Mouse (Mus musculus) E14TG2a.4 (cell line): ENCODE data around the gene Elane.

Experiments used
- H3K27me3 ChIP-seq: 2 replicates; pipeline ENCODE4 v1.6.1; 2014; ENCODE audit warnings: low read length, control low read depth; ENCODE audit not compliant: insufficient read depth
- H3K36me3 ChIP-seq: 2 replicates; pipeline ENCODE4 v1.6.1; 2014; ENCODE audit warnings: low read length, control low read depth; ENCODE audit not compliant: insufficient read depth
- H3K4me1 ChIP-seq: replicated peaks from 2 replicates; pipeline ENCODE4 v1.6.1; 2014; ENCODE audit warnings: low read depth, low read length, control low read depth
- H3K4me3 ChIP-seq: replicated peaks from 2 replicates; pipeline ENCODE4 v1.5.1; 2014; ENCODE audit warnings: mild to moderate bottlenecking, low read length
- H3K9me3 ChIP-seq: 2 replicates; pipeline ENCODE4 v1.6.1; 2014; ENCODE audit warnings: low read length, control low read depth
- CTCF ChIP-seq: conservative IDR thresholded peaks from 2 replicates; pipeline ENCODE4 v1.5.1; 2014; ENCODE audit warnings: low read length
- NANOG ChIP-seq: IDR thresholded peaks from 2 replicates; pipeline ENCODE4 v1.6.1; 2014; ENCODE audit warnings: borderline replicate concordance, low read length, mixed read lengths
- POU5F1 ChIP-seq: IDR thresholded peaks from 2 replicates; pipeline ENCODE4 v1.6.1; 2014; ENCODE audit warnings: low read length, borderline replicate concordance

Elane gene

GRCm38 (mm10) chr10:79897316-79898245, 11.5 kb downstream of the Elane start:
- Histone ChIP-seq H3K36me3 (peaks cover 57% of the 10 kb centered on the region), H3K4me3 (no peak overlapping the region), H3K9me3 (no peaks in the 10 kb centered on the region), H3K4me1 (peaks cover 66% of the 10 kb centered on the region), H3K27me3 (no peaks in the 10 kb centered on the region)
- no peak for TF ChIP-seq POU5F1
- TF ChIP-seq CTCF, result no peak
- no peak for TF ChIP-seq NANOG

GRCm38 (mm10) chr10:79900951-79901410, 14.9 kb downstream of the Elane start:
- TF ChIP-seq NANOG (no peak), CTCF (no peak), POU5F1 (no peak)
- Histone ChIP-seq H3K27me3 (no peaks in the 10 kb centered on the region), H3K36me3 (peaks cover 66% of the 10 kb centered on the region), H3K4me3 (no peak overlapping the region), H3K4me1 (peaks cover 59% of the 10 kb centered on the region), H3K9me3 (no peaks in the 10 kb centered on the region)

- H3K4me1 ChIP-seq, result peaks cover 44% of the 10 kb centered on the region
- H3K9me3 ChIP-seq, result no peaks in the 10 kb centered on the region
- peaks cover 60% of the 10 kb centered on the region for H3K36me3 ChIP-seq
- H3K27me3 ChIP-seq, result no peaks in the 10 kb centered on the region
- TF ChIP-seq CTCF, result no peak
- no peak for TF ChIP-seq NANOG
- no peak for TF ChIP-seq POU5F1
- H3K4me3 ChIP-seq, result no peak overlapping the region
These were observed 20.7 kb downstream of the Elane start for GRCm38 (mm10) chr10:79906712-79907111.

- TF ChIP-seq CTCF, result no peak
- TF ChIP-seq POU5F1, result no peak
- TF ChIP-seq NANOG, result no peak
- Histone ChIP-seq H3K27me3 (no peaks in the 10 kb centered on the region), H3K4me1 (peaks cover 46% of the 10 kb centered on the region), H3K4me3 (peak overlapping the region; percentile 94; the same call in 1 of the 2 replicates), H3K9me3 (no peaks in the 10 kb centered on the region), H3K36me3 (peaks cover 57% of the 10 kb centered on the region)
These were observed 21.4 kb downstream of the Elane start for GRCm38 (mm10) chr10:79907415-79907814.

GRCm38 (mm10) chr10:79908167-79909091, 22.4 kb downstream of the Elane start, which contains the start of gene Med16:
Med16 (minus strand) TSS chr10:79908923.
- Histone ChIP-seq H3K4me1 (peaks cover 42% of the 10 kb centered on the region), H3K4me3 (peak within 1 kb of the TSS; percentile 94), H3K9me3 (no peaks in the 10 kb centered on the region), H3K36me3 (peaks cover 48% of the 10 kb centered on the region), H3K27me3 (no peaks in the 10 kb centered on the region)
- TF ChIP-seq NANOG (no peak), CTCF (no peak), POU5F1 (no peak)

- Histone ChIP-seq H3K9me3 (no peaks in the 10 kb centered on the region), H3K27me3 (no peaks in the 10 kb centered on the region), H3K36me3 (peaks cover 42% of the 10 kb centered on the region), H3K4me3 (peak overlapping the region; percentile 94), H3K4me1 (peaks cover 42% of the 10 kb centered on the region)
- TF ChIP-seq POU5F1 (no peak), NANOG (no peak)
These were observed 23.3 kb downstream of the Elane start for GRCm38 (mm10) chr10:79909092-79909922.

- H3K9me3 ChIP-seq, result no peaks in the 10 kb centered on the region
- H3K4me3 ChIP-seq, result no peak within 1 kb of the TSS
- TF ChIP-seq NANOG (no peak), CTCF (no peak), POU5F1 (no peak)
- H3K36me3 ChIP-seq, result peaks cover 32% of the 10 kb centered on the region
- peaks cover 49% of the 10 kb centered on the region for H3K4me1 ChIP-seq
- H3K27me3 ChIP-seq, result no peaks in the 10 kb centered on the region
These were observed 24.5 kb downstream of the Elane start, which contains the start of gene Gm26602 for GRCm38 (mm10) chr10:79910556-79910955. Gm26602 (plus strand) TSS chr10:79910856.
